Mouse (Mus musculus) G1E (cell line): ENCODE measurements around the gene Fam43b. TPM values are rescaled to one million over a fixed set of nuclear protein-coding genes. Genes with fewer than 3 reads are reported as not detected.

Experiments
- ATAC-seq: 2 replicates; pipeline ENCODE4 v1.8.0; 2016; ENCODE audit warnings: mild to moderate bottlenecking; ENCODE audit not compliant: insufficient number of reproducible peaks, poor library complexity, low FRiP score, severe bottlenecking; ENCODE audit errors: extremely low read depth
- DNase-seq: peaks from one replicate; pipeline ENCODE4 v3.0.0; 2012; ENCODE audit warnings: low spot score
- H3K27me3 ChIP-seq: 2 replicates; pipeline ENCODE4 v1.6.1; 2012; ENCODE audit warnings: mild to moderate bottlenecking, low read length, inconsistent platforms; ENCODE audit not compliant: insufficient read depth
- H3K36me3 ChIP-seq: replicated peaks from 2 replicates; pipeline ENCODE3; 2012; ENCODE audit warnings: mild to moderate bottlenecking, inconsistent platforms
- H3K4me1 ChIP-seq: 2 replicates; pipeline ENCODE4 v1.6.1; 2012; ENCODE audit warnings: low read depth, low read length, inconsistent platforms, mixed read lengths; ENCODE audit not compliant: insufficient read depth
- H3K4me3 ChIP-seq: 2 replicates; pipeline ENCODE4 v1.5.1; 2012; ENCODE audit warnings: low read depth, mild to moderate bottlenecking, inconsistent platforms, low read length, moderate library complexity, mixed read lengths
- H3K9me3 ChIP-seq: replicated peaks from 2 replicates; pipeline ENCODE4 v1.6.1; 2012; ENCODE audit warnings: inconsistent platforms
- CTCF ChIP-seq: IDR thresholded peaks from 2 replicates; pipeline ENCODE4 v1.5.1; 2012; ENCODE audit warnings: low read depth, low read length, inconsistent platforms, mixed read lengths
- GATA1 ChIP-seq: IDR thresholded peaks from 2 replicates; pipeline ENCODE4 v1.6.1; 2012; ENCODE audit warnings: borderline replicate concordance, low read length, inconsistent platforms, mixed read lengths
- GATA2 ChIP-seq: IDR thresholded peaks from 2 replicates; pipeline ENCODE4 v1.6.1; 2012; ENCODE audit warnings: low read depth, low read length, inconsistent platforms, borderline replicate concordance
- POLR2AphosphoS5 ChIP-seq: IDR thresholded peaks from 2 replicates; pipeline ENCODE4 v1.6.1; 2012; ENCODE audit warnings: low read depth, low read length, inconsistent platforms; ENCODE audit not compliant: insufficient replicate concordance
- TAL1 ChIP-seq: conservative IDR thresholded peaks from 2 replicates; pipeline ENCODE4 v1.6.1; 2012; ENCODE audit warnings: low read depth, low read length, inconsistent platforms, mixed read lengths
- polyA plus RNA-seq: library from polyadenylated mRNA; stranded (reverse); fragments of >175 nt; gene quantifications from 2 replicates; pipeline ENCODE4 v1.2.3, GENCODE M21; 2012
- total RNA-seq, 2 experiments: library from RNA; stranded (forward) in 1 of 2; stranded (reverse) in 1 of 2; fragments of 200-1000 nt in 1 of 2; fragments of >200 nt in 1 of 2; fragmentation: Nextera tagmentation in 1 of 2; gene quantifications; 2 replicates each; pipeline ENCODE4 v1.2.3; 2014 to 2017

The Fam43b gene
- total and polyA plus RNA-seq, 3 experiments, result 0.11 TPM; not detected in 2

GRCm38 (mm10) chr4:138380132-138380689 lies 16.1 kb downstream of the Fam43b start:
- peaks cover 4% of the 10 kb centered on the region; the same call in 1 of the 2 replicates for H3K4me1 ChIP-seq
- no peaks in the 10 kb centered on the region for H3K9me3 ChIP-seq
- no peak overlapping the region for H3K4me3 ChIP-seq
- no peaks in the 10 kb centered on the region for H3K36me3 ChIP-seq
- no peak for ATAC-seq
- no peak for TF ChIP-seq CTCF
- TF ChIP-seq TAL1, result no peak
- H3K27me3 ChIP-seq, result peaks cover 11% of the 10 kb centered on the region; the same call in 1 of the 2 replicates
- no peak for DNase-seq

- peaks cover 11% of the 10 kb centered on the region; the same call in 1 of the 2 replicates for H3K27me3 ChIP-seq
- H3K4me1 ChIP-seq, result peaks cover 4% of the 10 kb centered on the region; the same call in 1 of the 2 replicates
- DNase-seq (peak; percentile 26), ATAC-seq (peak; percentile 45; the same call in 1 of the 2 replicates)
- TF ChIP-seq GATA1 (no peak), TAL1 (no peak), CTCF (no peak), POLR2AphosphoS5 (no peak), GATA2 (no peak)
- no peaks in the 10 kb centered on the region for H3K36me3 ChIP-seq
- H3K4me3 ChIP-seq, result no peak overlapping the region
- no peaks in the 10 kb centered on the region for H3K9me3 ChIP-seq
These were observed 17.1 kb downstream of the Fam43b start for GRCm38 (mm10) chr4:138379091-138379840.

- H3K27me3 ChIP-seq, result peaks cover 11% of the 10 kb centered on the region; the same call in 1 of the 2 replicates
- no peak for DNase-seq
- H3K36me3 ChIP-seq, result no peaks in the 10 kb centered on the region
These were observed 18.8 kb downstream of the Fam43b start for GRCm38 (mm10) chr4:138377526-138377925.

GRCm38 (mm10) chr4:138375117-138375516 lies 21.2 kb downstream of the Fam43b start:
- Histone ChIP-seq H3K36me3 (no peaks in the 10 kb centered on the region), H3K9me3 (no peaks in the 10 kb centered on the region), H3K4me3 (no peak overlapping the region), H3K27me3 (0 out of 2 replicates have a peak, but pooled peaks cover 3% of the 10 kb centered on the region), H3K4me1 (peaks cover 4% of the 10 kb centered on the region; the same call in 1 of the 2 replicates)
- no peak for ATAC-seq
- DNase-seq, result no peak
- TF ChIP-seq POLR2AphosphoS5 (no peak), GATA1 (no peak), TAL1 (no peak), CTCF (no peak), GATA2 (no peak)

More at GRCm38 (mm10) chr4:138377526-138377925, 18.8 kb downstream of the Fam43b start:
- no peak for ATAC-seq
- Histone ChIP-seq H3K4me3 (no peak overlapping the region), H3K4me1 (peaks cover 4% of the 10 kb centered on the region; the same call in 1 of the 2 replicates), H3K9me3 (no peaks in the 10 kb centered on the region)
- TF ChIP-seq POLR2AphosphoS5, result no peak
- no peak for TF ChIP-seq GATA2
- no peak for TF ChIP-seq TAL1
- no peak for TF ChIP-seq GATA1
- no peak for TF ChIP-seq CTCF

GRCm38 (mm10) chr4:138370996-138371516 lies 25.3 kb downstream of the Fam43b start:
- Histone ChIP-seq H3K27me3 (peaks cover 6% of the 10 kb centered on the region; the same call in 1 of the 2 replicates), H3K9me3 (no peaks in the 10 kb centered on the region), H3K4me1 (no peaks in the 10 kb centered on the region; the same call in 1 of the 2 replicates), H3K4me3 (no peak overlapping the region), H3K36me3 (no peaks in the 10 kb centered on the region)
- TF ChIP-seq GATA2, result no peak
- TF ChIP-seq POLR2AphosphoS5, result no peak
- TF ChIP-seq TAL1, result no peak
- TF ChIP-seq GATA1, result no peak
- TF ChIP-seq CTCF, result no peak
- DNase-seq, result no peak
- no peak for ATAC-seq

GRCm38 (mm10) chr4:138368498-138369260 lies 27.6 kb downstream of the Fam43b start:
- H3K4me3 ChIP-seq, result no peak overlapping the region
- peaks cover 8% of the 10 kb centered on the region; the same call in 1 of the 2 replicates for H3K27me3 ChIP-seq
- ATAC-seq (no peak), DNase-seq (no peak)
- H3K36me3 ChIP-seq, result no peaks in the 10 kb centered on the region
- H3K9me3 ChIP-seq, result no peaks in the 10 kb centered on the region
- no peaks in the 10 kb centered on the region; the same call in 1 of the 2 replicates for H3K4me1 ChIP-seq
- TF ChIP-seq GATA2 (no peak), POLR2AphosphoS5 (no peak), GATA1 (no peak), TAL1 (no peak), CTCF (no peak)
